Mouse (Mus musculus) left cerebral cortex, postnatal 14 days (tissue): ENCODE data around the gene Ampd3. TPM values are rescaled to one million over a fixed set of nuclear protein-coding genes. Genes with fewer than 3 reads are reported as not detected.

Source experiments
- DNase-seq, 2 experiments: peaks; one replicate each; pipeline ENCODE4 v3.0.0; 2021 to 2022; ENCODE audit warnings: low spot score in 2 of 2, mixed read lengths in 1 of 2
- intact Hi-C: fragments of 180-260 bp; cut with DNase I; formaldehyde crosslinking; loops from one replicate; pipeline ENCODE4 v1.15.1; 2025
- long read RNA-seq, 2 experiments: library from polyadenylated mRNA; stranded (forward); transcript quantifications; one replicate each; pipeline ENCODE4 v2.0.0; 2021
- total RNA-seq, 2 experiments: library from RNA; stranded (reverse); gene quantifications; 2 replicates each; pipeline ENCODE4 v1.2.3; 2021

Gene Ampd3
- total RNA-seq, result 10 to 100 TPM; 23.6 to 28.2 TPM
- long read RNA-seq, experiment 1, partial matches to known transcripts, result 6 of 10 reads
- long read RNA-seq, experiment 1, other reads (novel, unspliced or antisense), result 3 of 10 reads
- long read RNA-seq, experiment 2, partial matches to known transcripts, result 5 of 13 reads
- long read RNA-seq, experiment 2, other reads (novel, unspliced or antisense), result 6 of 13 reads

DNA sequence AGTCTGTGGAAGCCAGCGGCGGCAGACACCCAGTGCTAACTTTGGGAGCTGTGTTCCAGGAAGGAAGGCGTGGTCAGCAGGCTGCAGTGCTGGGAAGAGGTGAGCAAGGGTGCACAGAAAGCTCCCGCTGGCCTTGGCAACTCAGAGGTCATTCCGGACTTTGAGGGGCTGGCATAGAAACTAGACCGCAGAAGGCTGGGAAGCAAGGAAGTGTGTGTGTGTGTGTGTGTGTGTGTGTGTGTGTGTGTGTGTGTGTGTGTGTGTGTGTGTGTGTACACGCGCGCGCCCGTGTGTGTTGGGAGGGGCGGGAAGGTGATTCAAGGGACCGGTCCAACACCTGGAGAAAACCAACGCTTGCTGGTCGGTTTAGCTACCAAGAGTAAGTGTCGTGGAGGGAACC lies at the start of gene Ampd3:
TSS of gene Ampd3 (plus strand) at position 206 of the 400 bp plus-strand sequence.
- intact Hi-C loops, result no loop called here
- DNase-seq, result no peak

DNA sequence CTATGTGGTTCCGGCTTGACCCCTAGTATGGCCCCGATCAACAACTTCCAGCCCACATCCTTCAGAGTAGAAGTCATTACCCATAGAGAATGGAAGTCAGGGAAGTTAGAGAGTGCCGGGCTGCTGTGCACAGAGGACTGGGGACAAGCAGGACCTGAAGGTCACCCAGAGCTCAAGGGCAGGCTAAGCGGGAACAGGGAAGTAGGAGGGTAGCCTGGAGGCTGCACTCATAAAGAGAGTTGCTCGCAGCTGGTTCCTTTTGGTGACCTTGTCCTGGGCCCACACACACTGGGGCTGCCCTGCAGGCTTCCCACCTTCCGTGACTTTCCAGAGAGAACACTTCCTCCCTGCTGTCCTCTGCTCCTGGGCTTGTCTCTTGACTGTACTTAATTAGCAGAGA lies 49.5 kb upstream of the Ampd3 start:
- DNase-seq, result no peak
- intact Hi-C loops, result no loop called here

DNA sequence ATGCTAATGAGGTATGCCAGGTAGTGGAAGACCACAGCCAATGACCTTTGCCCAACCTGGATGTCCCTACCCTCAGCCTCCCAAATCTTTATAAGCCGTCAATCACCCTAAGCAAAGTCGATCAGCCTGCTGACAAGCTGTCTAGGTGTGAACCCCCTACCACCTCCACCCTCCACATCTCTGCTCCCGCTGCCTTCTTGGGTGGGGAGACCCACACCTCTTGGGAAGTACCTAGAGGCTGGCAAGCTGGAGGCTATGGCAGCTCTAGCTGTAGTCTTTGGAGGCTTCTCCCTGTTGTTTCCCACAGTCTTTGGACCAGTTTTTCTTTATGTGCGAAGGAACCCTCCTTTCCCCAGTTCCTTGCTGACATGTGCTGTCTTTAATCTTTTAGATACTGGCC lies 48.1 kb upstream of the Ampd3 start:
- no peak for DNase-seq
- intact Hi-C loops, result loop anchor here (10.0 kb wide), 1 partner anchor 215 kb away; no protein-coding TSS in a partner anchor

- intact Hi-C loops, result loop anchor here (10.0 kb wide), 1 partner anchor 213 kb away; no protein-coding TSS in a partner anchor
- no peak for DNase-seq
Observed at GRCm38 (mm10) chr7:110722183-110722582, 45.8 kb upstream of the Ampd3 start.

GRCm38 (mm10) chr7:110727049-110727448 lies 41.0 kb upstream of the Ampd3 start:
- peak; percentile 78 to 79 for DNase-seq
- intact Hi-C loops, result loop anchor here (5.0 to 10.0 kb wide), 2 partner anchors 208 to 285 kb away; no protein-coding TSS in a partner anchor

DNA sequence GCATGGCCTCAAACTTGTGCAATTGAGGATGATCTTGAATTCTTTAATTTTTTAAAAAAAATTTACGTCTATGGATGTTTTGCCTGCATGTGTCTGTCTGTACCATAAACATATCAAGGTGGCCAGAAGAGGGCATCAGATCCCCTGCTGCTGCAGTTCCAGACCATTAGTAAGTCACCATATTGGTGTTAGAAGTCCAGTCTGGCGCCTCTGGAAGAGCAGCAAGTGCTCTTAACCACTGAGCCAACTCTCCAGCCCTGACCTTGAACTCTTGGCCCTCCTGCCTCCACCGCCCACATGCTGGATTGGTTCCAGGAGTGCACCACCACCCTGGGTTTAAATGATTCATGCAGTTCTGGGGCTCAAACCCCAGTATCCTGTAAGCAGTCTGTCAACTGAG lies 39.1 kb upstream of the Ampd3 start:
- peak in 1 of 2 experiments; percentile 52 for DNase-seq
- intact Hi-C loops, result loop anchor here (1.0 to 10.0 kb wide), 3 partner anchors 72 to 283 kb away; no protein-coding TSS in a partner anchor

GRCm38 (mm10) chr7:110729295-110729694 lies 38.7 kb upstream of the Ampd3 start:
- no peak for DNase-seq
- intact Hi-C loops, result loop anchor here (1.0 to 10.0 kb wide), 3 partner anchors 72 to 283 kb away; no protein-coding TSS in a partner anchor

DNA sequence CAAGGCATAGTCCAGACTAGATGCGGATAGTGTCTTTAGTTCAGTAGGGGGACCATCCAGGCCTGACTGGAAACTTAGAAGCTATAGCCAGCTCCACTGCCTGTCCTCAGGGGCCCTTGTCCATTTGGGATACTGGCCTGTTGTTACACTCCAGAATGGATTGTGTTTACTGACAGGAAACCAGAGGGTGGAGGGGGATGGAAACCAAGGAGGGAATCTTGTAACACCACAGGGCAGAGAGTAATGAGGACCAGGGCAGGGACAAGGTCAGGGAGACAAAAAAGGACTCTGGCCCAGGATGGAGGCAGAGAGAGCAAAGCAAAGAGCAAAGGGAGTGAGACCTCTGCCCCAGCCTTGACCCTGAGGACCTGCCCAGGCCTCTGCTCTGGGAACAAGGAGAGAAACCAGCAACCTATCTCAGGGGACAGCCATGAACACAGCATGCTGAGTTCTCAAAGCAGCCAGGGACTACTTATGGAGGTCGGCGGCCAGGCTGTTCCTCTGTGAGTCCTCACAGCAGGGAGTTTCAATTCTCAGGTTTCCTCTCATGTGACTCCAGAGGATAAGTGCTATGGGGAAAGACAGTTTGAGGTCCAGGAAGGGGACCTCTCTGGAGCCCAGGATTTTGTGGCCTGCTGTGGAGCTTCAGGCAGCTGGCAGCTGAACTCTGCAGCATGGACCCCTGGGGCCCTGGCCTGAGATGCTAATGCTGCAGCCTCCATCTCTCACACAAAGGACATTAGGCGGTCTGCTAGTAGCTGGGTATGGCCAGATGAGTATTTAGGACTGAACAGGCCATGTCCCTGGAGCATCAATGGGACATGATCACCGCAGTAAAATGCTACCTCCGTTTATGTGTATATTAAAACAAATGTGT lies 36.7 kb upstream of the Ampd3 start:
- intact Hi-C loops, result no loop called here
- no peak for DNase-seq

DNA sequence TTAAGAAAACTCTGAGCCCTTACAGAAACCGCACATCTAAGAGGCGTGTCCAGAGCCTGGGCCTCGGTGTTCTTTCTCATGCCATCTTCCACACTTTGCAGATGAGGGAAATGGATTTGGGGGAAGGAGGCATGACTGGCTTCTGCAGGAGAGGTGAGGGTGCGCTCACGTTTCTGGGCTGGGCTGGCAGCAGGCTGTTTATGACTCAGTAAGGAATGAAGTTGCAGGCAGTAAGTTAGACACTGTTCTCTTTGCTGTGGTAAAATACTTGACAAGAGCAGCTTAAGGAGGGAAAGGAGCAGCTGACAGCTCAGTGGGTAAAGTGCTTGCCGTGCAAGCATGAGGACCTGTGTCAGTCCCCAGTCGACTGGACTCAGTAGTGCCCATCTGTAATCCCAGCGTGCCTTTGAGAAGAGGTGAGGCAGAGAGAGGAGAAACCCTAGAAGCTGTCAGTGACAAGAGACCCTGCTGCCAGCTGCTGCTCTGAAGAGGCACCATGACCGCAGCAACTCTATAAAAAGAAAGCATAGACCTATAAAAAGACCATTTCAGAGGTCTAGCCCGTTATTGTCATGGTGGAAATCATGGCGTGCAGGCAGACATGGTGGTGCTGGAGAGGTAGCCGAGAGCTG lies 35.9 kb upstream of the Ampd3 start:
- DNase-seq, result no peak
- intact Hi-C loops, result no loop called here

GRCm38 (mm10) chr7:110736914-110737313 lies 31.1 kb upstream of the Ampd3 start:
- intact Hi-C loops, result no loop called here

GRCm38 (mm10) chr7:110739764-110740163 lies 28.2 kb upstream of the Ampd3 start:
- intact Hi-C loops, result no loop called here
- DNase-seq, result no peak

More at GRCm38 (mm10) chr7:110736914-110737313, 31.1 kb upstream of the Ampd3 start:
- DNase-seq, result no peak

- intact Hi-C loops, result no loop called here
- DNase-seq, result no peak
Observed at GRCm38 (mm10) chr7:110740188-110740587, 27.8 kb upstream of the Ampd3 start.

DNA sequence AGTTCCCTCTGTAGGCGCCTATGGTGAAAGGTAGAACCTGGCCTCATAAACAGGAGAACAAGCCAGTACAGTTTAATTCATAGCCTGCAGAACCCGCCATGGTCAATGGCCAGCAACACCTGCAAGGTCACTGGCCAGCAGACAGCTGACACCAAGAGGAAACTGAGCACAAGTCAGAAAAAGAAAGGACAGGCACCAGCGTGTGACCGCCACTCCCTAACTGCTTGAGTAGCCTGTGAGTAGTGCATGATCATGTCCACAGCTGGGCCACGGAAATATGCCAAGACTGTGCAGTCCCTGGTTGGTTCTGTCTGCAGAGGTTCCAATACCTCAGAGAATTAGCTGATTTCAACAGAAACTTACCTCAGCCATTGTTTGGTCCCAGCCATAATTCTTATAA lies 26.0 kb upstream of the Ampd3 start:
- intact Hi-C loops, result no loop called here
- DNase-seq, result no peak

GRCm38 (mm10) chr7:110746087-110746562 lies 21.9 kb upstream of the Ampd3 start:
- DNase-seq, result no peak
- intact Hi-C loops, result no loop called here

- DNase-seq, result no peak
- intact Hi-C loops, result no loop called here
Observed at GRCm38 (mm10) chr7:110746809-110747208, 21.2 kb upstream of the Ampd3 start.

DNA sequence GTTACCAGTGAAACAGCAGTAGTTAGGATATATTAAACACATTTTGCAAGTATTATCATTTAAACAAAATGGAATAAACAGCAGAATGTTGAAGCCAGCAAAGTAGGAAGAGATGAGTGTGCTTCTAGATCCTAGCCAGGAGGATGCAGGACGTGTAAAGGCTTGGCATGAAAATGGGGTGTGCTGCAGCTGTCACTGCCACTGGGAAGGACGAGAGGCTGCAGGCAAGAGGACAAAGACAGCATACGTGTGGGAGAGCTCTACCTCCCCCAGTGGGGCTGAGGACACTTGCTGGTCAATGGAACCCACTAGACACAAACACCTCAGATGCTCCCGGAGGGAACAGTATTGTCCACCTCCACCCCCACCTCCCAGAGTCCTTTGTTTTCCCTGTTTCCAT lies 17.2 kb upstream of the Ampd3 start:
- DNase-seq, result no peak
- intact Hi-C loops, result no loop called here

GRCm38 (mm10) chr7:110751634-110752033 lies 16.4 kb upstream of the Ampd3 start:
- intact Hi-C loops, result no loop called here
- peak in 1 of 2 experiments; percentile 65 for DNase-seq

GRCm38 (mm10) chr7:110753310-110753709 lies 14.7 kb upstream of the Ampd3 start:
- intact Hi-C loops, result no loop called here
- no peak for DNase-seq

DNA sequence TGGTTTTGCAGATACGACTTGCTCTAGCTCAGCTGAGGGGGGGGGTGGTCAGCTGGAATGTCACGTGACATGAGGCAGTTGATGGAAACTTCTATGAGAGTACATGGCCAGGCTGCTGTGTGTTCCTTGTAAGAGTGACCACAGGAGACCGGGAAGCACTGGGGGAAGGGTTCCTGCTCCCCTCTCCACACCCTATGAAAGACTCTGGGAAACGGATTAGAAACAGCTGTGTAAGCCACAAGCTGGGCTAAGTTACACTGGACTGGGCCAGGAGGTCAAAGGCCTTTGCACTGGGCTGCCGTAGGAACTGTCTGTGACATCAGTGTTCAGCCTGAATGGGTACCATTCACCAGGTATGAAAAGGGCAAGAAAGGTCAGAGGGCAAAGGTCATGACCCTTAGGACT lies 14.1 kb upstream of the Ampd3 start:
- intact Hi-C loops, result no loop called here

GRCm38 (mm10) chr7:110756440-110756839 lies 11.6 kb upstream of the Ampd3 start:
- no peak for DNase-seq
- intact Hi-C loops, result no loop called here

More for the DNA sequence above, 14.1 kb upstream of the Ampd3 start:
- DNase-seq, result no peak
